Mouse (Mus musculus) liver, postnatal 0 days (tissue): ENCODE results near the gene Wdr37.

Experiments
- CTCF ChIP-seq: sonication (generic); IDR thresholded peaks from 2 replicates; pipeline ENCODE4 v1.5.1; 2016; ENCODE audit warnings: antibody characterized with exemption, low read depth
- EP300 ChIP-seq: IDR thresholded peaks from 2 replicates; pipeline ENCODE4 v1.6.1; 2016; ENCODE audit warnings: antibody characterized with exemption, low read depth, mild to moderate bottlenecking

GRCm38 (mm10) chr13:8853424-8853823 is 18.3 kb downstream of the Wdr37 start:
- TF ChIP-seq CTCF (no peak), EP300 (no peak)
